Mouse (Mus musculus): ENCODE data around the gene Jph3.

Gene Jph3

DNA sequence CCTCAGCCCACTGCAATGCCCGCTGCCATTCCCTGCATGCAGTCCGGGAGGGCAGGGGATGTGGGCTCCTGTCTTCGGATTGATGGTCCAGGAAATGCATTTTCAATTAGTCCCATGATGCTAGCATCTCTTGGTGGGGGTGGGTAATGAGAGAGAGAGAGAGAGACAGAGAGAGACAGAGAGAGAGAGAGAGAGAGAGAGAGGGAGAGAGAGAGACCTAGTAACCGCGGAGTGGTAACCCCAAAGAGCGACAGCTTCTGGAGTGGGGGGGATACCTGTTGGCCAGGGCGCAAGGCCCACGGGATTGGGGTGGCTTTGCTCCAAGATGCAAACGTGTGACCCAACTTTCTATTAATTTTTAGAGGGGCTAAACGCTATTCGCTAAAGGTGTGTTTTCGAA is at the start of gene Jph3:
Jph3 (plus strand) TSS at position 301 of the 400 bp plus-strand sequence.
- no peak for DNase-seq (ENCODE audit: low spot score)

DNA sequence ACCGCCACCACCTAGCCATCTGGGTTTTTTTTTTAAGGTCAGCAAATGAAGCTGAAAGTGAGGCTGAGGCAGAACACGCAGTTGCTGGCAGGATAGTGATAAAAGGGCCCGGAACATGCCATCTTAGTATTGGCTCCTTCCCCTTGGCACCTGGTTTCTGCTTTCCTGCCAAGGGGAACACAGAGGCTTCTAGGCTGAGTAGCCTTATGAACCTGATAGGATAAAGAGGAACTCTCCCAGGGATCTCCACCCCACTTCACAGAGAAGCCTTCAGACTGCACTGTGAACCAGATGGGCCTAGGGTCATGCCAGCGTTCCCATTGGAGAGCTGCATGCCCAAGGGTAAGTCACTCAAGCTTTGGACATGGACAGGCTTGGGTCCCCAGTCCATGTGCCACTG is 48.5 kb upstream of the Jph3 start:
- no peak for DNase-seq (ENCODE audit: low spot score)

DNA sequence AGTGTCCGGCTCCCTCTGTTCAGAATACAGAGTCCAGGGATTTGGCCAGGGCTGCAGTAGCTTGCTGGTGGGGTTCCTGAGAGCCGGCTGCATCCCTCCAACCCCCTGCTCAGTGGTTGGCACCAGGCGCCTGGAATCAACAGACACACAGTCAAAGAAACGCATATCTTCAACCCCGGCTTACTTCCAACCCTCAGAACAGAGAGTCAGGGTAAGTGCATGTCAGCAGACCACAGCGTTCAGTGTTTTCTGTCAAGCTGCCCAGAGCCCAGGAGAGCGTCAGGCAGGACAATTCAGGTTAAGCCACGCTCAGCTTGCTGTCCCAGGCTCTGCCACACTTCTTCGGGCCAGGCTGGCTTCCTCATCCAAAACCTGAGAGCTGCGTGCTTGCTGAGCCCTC is 48.0 kb upstream of the Jph3 start:
- no peak for DNase-seq (ENCODE audit: low spot score)

DNA sequence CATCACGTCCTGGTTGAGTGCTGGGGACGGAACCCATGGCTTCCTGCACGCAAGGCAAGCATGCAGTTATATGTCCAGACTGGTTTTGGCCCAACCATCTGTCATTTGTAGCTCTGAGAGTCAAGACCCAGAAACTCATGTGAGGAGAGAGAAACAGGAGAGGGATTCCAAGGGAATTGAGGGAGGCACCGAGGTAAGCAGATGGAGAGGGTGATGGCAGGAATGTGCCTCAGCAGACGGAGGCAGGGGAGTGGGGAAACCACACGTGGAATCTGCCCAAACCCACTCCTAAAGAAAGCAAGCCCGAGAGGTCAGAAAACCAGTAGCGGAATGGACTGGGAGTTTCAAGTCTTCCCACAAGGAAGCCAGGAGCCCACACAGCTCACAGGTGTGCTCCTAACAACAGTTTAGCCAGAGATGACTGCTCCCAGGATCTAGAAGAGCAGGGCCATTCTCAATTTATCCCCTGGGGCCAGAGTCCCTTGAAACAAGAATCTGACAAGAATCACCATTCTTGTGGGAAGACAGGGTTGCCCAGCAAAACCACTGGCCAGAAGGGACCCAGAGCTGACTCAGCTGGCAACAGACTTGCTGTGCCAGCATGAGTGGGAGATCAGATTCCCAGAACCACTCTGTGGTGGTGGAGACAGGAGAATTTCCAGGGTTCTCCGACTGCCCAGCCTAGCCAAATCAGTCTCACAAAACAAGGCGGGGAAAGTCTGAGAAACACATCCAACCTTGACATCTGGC is 46.2 kb upstream of the Jph3 start:
- DNase-seq (ENCODE audit: low spot score), result no peak

DNA sequence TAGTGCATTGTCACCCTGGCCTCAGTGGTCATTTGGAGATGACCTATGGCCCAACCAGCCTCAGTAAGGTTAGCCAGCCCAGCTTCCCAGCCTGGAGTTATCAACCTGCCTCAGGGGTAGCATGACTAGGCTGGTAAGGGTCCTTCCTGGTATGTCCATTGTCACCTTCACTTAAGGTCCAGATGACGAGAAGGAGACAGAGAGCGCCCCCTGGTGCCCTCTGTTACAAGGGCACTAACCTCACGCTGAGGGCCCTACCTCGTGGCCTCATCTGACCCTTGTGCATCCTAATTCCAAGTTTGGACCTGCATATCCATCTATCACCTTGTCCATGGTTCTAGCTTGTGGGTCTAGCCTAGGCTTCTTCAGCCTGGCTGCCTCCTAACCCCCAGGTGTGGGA is 44.0 kb upstream of the Jph3 start:
- DNase-seq (ENCODE audit: low spot score), result peak; percentile 69

DNA sequence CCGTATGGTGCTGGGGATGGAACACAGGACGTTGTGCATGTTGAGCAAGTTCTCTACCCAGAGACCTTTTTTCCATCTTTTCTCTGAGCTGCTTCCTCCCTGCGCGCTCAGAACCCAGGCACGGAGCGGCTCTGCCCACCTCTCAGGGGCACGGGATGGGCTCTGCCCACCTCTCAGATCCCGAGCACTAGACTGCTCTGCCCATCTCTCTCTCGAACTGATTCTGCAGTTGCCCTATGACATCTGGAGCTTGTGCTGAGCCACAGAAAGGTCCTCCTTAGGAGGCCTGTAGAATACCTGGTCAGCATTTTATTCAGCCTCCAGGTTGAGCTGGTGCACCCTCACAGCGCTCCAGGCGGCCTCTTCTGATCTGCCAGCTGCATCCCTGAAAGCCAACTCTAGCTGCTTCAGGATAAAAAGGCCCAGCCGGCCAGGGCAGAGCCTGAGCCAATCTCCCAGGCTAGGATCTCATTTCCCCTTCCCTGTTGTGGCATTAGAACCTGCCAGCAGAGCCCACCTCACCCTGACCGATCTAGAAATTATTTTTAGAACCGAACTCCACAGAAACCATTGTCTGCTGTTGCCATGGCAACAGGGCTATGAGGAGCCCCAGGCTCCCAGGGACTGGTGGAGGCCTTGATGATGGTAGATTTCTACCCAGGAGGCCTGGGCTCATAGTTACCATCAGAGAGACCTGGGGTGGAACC is 41.8 kb upstream of the Jph3 start:
- peak; percentile 62 for DNase-seq (ENCODE audit: low spot score)

DNA sequence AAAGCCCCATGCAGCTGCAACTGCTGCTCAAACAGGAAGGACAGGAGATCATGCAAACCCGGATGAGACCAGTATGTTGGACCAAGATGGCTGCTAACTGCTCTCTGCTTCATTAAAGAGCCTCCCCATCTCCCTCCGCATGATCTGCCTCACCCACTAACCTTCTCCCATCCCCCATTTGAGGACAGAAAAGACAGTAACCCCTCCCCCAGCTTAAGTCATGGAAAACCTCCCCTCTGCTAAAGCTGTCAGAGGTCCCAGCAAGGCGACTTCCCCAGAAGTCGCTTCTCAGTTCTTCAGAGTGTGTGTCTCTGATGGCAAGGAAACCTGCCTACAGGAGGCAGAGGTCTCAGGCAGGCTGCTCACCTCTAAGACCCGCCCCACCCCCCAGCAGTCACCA is 40.9 kb upstream of the Jph3 start:
- no peak for DNase-seq (ENCODE audit: low spot score)

DNA sequence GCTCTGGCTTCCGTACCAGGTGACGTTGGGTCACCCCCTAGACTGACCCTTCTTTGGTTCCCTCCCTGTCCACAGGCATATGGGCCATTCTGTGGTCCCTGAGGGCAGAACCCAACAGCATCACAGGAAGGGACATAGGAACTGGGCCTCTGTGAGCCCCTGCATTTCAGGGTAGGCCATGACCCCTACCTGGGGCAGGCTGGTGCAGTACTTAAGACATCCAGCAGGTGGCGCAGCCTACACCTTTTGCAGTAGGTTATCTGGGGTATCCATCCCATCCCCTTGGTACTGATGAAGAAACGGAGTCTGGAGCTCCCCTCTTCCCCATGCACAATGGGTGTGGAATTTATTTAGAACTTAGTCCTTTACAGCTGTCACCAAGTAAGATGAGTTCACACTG is 35.0 kb upstream of the Jph3 start:
- peak; percentile 74 for DNase-seq (ENCODE audit: low spot score)

DNA sequence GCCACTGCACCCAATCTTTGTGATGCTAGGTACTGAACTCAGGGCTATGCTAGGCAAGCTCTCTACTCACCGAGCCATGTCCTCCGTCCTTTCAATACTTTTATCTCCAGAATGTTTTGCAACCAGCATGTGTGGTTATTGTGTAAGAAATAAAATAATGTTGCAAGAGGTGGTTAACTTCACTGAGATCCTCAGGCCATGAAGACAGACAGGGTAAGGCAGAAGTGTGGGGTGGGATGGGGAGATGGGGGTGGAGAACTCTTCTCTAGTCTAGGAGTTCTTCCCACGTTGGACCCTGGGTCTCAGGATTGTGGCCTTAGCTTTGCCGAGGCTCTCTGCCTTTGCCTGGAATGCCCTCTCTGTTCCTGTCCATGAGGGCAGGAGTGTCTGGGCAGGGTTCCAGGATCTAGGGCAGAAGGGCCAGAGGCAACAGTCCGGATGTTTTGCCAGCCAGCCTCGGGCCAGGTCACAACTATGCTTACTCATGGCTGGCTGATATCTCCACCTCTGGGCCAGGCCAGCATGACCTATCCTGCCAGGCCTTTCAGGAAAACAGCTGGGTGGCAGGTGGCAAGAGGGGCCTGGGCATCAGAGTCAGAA is 33.7 kb upstream of the Jph3 start:
- no peak for DNase-seq (ENCODE audit: low spot score)

DNA sequence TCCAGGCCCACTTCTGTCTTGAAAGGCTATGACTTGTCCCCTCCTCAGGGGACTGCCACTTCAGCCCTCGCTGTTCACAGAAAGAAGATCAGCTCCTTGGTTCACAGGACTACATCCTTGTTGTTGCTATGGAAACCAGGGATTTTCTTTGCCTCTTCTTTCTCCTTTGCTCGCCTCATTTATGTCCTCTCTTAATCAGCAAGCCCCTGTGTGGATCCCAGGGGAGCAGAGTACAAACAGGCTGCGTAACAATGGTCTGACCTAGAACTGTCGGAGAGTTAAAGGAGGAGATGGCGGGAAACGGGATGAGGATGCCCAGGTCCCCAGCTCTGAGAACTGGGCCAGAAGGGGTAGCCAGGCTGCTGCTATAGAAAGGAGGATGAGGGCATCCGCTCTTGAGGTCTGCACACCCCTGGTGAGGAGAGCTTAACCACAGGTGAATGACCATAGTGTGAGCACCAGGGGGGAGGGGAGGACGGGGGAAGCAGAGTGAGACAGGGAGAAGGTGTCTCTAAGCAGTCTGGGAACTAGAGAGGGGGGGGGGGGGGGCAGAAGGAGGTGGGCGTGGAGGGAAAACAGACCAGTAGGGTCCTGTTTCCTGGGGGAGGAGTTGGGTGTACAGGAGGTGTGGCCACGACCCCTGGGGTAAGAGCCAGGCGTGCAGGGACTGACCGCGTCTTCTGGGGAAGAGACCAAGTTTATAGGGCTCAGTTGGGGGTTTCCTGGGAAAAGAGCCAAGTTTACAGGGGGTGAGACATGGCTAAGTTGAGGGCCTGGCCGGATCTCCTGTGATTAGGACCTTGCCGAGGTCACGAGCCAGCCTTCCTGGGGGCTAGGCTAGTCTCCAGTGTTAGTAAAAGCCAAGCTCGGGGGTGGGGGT is 31.4 kb upstream of the Jph3 start:
- peak; percentile 70 for DNase-seq (ENCODE audit: low spot score)

DNA sequence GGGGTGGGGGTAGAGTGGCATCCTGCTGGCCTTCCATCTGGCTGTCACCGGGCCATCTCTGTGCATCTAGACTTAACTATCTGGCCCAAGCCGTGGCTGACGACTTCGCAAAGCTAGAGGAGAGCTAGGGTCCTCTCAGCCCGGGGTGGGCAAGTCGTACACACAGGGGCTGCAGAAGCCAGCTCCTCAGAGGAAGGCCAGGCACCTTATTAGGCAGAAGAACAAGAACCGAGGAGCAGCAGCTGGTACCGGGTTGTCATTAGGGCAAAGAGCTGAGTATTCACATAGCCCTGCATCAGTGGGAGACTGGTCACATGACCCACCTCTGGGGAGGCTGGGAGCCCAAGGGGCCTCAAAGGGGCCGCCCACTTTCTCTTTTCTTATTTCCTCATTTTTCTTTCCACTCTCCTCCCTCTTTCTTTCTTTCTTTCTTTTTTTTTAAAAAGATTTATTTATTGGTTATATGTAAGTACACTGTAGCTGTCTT is 30.8 kb upstream of the Jph3 start:
- DNase-seq (ENCODE audit: low spot score), result peak; percentile 44

DNA sequence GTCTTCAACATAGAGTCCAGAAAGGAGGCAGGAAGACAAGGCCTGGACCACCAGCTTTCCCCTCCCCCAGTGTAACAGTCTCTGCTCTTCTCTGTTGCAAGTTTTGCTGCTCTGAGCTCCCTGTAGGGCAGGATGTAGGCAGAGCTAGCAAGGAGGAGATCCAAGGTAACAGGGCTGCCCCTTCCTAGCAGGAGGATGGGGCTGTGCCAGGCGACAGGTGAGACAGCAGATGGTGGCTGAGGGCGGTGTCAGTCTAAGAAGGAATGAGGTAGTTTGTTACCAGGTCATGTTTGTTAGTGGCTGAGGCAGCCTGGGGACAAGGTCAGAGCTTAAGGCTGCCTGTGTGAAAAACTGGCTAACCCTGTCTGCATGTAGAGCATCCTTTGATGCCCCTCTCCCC is 29.5 kb upstream of the Jph3 start:
- DNase-seq (ENCODE audit: low spot score), result no peak

DNA sequence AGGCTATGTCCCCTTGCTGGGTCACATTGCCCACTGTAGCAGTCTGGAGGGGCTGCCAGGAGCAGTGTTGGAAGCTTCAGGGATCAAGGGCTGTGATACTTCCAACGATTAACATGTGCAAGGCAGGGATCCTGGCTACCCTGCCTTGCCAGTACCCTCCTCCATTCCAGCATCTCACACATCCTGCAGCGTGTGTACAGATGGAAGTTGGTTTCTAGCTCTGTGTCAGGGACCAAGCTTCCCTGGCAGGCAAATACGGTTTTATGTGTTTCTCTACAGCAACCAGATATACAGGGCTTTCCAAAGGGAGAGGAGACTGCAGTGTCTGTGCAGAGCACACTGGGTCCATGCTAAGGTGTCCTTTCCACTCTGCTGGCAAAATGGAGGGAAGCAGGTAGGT is 24.2 kb upstream of the Jph3 start:
- no peak for DNase-seq (ENCODE audit: low spot score)

DNA sequence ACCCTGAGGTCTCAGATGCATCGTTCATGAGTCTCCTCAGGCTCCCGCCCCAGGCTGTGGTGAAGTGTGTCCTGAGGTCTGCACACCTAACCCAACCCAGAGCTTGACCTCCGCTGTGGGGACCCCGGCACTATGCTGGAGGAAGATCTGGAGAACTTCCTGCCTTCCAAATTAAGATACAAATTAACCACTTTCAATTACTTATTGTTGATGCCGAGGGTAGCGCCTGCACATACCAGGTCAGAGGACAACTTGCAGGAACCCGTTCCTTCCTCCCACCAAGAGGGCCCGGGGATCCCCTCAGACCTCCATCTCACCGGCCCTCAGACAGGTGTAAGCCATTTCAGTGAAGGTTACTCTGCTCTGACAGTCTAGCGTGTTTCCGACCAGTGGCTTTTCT is 22.5 kb upstream of the Jph3 start:
- no peak for DNase-seq (ENCODE audit: low spot score)

DNA sequence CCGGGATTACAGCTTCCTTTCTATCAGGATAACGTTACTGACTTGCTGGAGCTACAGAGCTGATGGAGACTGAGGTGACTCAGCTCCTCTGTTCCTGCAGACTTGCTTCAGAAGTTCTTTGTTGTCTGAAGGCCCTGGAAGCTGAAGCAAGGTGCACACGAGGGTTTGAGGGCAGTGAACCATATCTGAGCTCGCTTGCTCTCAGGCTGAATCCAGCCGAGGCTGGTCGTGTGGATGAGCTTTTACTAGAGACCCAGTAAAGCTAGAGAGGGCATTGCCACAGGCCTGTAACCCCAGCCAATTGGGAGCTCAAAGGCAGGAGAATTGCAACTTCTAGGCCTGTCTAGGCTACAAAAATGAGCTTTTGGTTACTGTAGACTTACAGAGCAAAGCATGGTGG is 21.0 kb upstream of the Jph3 start:
- DNase-seq (ENCODE audit: low spot score), result no peak

DNA sequence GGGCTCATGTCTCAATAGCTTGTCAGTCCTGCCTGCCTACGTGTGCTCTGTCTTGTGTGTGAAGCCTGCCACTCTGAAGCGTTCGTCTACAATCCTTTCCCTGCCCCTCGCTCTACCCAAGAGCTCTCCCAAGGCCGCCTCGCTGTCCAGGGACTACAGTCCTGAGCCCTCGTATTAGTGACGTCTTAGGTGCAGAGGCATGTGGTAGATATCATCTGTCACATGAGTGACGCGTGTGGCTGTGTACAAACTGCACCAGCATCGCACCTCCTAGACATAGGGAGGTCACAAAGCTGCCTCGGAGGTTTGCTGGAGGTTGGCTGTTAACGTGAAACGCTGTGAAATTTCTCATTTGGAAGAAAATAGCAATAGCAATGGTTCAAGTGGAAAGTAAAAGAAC is 11.9 kb upstream of the Jph3 start:
- DNase-seq (ENCODE audit: low spot score), result no peak

DNA sequence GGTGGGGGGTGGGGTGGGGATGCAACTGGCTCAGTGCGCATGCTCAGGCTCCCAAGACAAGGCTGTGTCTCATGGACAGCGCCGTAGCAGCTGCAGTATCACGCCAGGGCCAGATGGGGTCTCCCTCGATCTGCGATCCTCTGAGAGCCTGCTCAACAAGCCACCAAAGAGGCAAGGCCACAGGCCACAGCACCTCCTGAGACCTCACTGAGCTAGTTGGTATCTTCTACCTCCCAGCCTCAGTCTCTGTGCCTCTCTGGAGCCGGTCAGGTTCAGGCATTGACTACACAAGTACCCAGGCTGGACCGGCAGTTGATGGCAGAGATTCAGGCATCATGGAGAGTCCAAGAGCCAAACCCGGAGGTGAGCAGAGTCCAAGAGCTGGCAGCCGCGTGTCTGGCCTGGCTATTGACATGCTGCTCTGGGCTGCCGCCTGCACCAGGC is 11.4 kb upstream of the Jph3 start:
- peak; percentile 96 for DNase-seq (ENCODE audit: low spot score)

DNA sequence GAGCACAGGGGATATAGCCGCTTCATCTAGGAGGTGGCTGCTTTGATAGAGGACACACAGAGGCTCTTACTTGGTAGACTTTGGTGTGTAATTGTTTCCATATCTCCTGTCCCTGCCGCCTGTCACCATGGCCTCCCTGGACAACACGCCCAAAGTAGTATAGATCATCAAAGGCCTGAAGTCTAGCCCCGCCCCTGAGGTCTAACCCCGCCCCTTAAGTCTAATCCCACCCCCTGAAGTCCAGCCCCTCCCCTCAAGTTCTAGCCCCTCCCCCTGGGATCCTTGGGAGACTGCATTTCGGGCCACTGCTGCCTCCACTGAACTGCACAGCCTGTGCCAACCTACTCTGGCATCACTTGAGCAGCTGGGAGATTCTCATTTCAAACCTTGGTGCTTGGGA is 10.5 kb upstream of the Jph3 start:
- DNase-seq (ENCODE audit: low spot score), result no peak

DNA sequence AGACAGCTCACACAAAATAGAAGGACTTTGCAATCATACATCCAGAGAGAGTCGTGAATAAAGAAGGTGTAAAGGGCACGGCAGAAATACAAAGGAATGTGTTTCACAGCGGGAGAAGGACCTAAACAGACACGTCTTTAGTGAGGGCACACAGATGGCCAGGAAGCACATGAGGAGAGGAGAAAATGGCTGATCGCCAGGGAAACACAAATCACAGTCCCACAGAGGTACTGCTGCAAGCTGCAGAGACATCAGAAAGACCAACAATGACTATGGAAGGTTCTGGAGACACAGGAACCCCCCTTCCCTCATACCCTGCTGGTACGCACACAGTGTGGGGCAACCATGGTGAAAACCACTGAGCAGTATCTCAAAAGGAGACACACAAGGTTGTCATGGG is 8.4 kb upstream of the Jph3 start:
- DNase-seq (ENCODE audit: low spot score), result no peak

DNA sequence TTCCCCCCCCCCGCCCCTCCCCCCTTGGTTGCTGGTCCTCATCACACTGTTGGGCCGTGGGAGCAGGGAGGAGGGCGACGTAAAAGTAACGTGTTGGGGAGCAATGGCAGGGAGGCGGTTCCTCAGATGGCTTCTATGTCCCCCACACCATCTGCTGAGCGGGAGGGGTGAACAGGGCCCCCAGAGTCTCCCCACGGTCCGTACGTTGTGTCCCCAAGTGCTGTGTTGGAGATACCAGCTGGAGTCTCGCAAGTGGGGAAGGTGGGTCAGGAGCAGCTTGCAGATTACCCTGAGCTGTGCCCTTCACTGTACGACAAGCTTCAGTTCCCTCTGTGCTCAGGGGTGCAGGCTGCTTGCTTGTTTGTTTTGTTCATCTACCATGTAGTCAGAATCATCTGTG is 5.6 kb upstream of the Jph3 start:
- no peak for DNase-seq (ENCODE audit: low spot score)

DNA sequence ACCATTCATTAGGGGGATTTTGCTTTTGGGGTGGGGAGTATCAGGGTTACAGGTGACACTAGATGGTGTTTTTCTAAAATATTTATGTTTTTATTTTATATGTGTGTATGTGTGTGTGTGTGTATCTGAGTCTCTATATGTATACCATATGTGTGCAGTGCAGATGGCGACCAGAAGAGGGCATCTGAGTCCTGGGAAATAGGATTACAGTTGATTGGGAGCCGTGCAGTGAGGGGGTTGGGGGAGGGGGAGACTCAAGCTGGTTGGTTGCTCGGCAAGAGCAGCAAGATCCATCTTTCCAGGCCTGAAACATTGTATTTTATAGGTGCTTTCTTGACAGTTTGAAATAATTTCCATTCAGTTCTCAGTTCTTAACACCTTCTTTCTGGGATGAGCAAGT is 2.3 kb upstream of the Jph3 start:
- DNase-seq (ENCODE audit: low spot score), result no peak

DNA sequence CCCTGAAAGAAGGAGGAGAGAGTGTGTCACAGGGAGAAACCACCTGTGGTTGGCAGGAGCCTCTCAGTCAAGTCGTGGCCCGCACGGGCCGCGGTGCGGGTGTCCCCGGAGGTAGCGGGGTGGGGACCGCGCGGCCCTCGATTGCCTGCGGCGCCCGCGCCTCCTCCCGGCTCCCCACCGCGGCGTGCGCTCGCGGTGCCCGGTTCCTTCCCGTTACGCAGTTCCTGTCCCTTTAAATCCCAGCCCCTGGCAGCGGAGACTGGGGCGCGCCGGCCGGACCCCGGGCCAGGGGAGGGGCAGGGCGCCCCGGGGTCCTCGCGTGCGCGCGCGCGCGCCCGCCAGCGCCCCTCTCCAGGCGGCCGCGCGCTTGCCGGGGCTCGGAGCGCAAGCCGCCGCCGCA is 331 bp downstream of the Jph3 start:
- peak; percentile 41 for DNase-seq (ENCODE audit: low spot score)
